Mouse (Mus musculus) kidney, embryonic 16.5 days (tissue): ENCODE results near the gene Eps15. TPM values are rescaled to one million over a fixed set of nuclear protein-coding genes. Genes with fewer than 3 reads are reported as not detected.
A peak's percentile ranks its signal among the peaks of the same experiment; 100 is the strongest.

Experiments used
- ATAC-seq: fragments of 200-750 bp; cut with Nextera tagmentation; 2 replicates; pipeline ENCODE4 v1.8.0; 2017; ENCODE audit warnings: moderate TSS enrichment; ENCODE audit not compliant: low FRiP score, low TSS enrichment
- H3K27ac ChIP-seq: fragments of 300-500 bp; sonication (generic); 2 replicates; pipeline ENCODE4 v1.5.1; 2014; ENCODE audit warnings: low read length
- H3K27me3 ChIP-seq: fragments of 300-500 bp; sonication (generic); 2 replicates; pipeline ENCODE4 v1.6.1; 2014; ENCODE audit warnings: low read length, control low read depth, mixed read lengths; ENCODE audit not compliant: insufficient read depth
- H3K36me3 ChIP-seq: fragments of 300-500 bp; sonication (generic); 2 replicates; pipeline ENCODE4 v1.6.1; 2014; ENCODE audit warnings: low read length, control low read depth, mixed read lengths; ENCODE audit not compliant: insufficient read depth
- H3K4me1 ChIP-seq: fragments of 300-500 bp; sonication (generic); 2 replicates; pipeline ENCODE4 v1.6.1; 2014; ENCODE audit warnings: low read length, control low read depth, mixed read lengths; ENCODE audit not compliant: insufficient read depth
- H3K4me2 ChIP-seq: fragments of 300-500 bp; sonication (generic); replicated peaks from 2 replicates; pipeline ENCODE4 v1.6.1; 2014; ENCODE audit warnings: low read depth, low read length
- H3K4me3 ChIP-seq: fragments of 300-500 bp; sonication (generic); 2 replicates; pipeline ENCODE4 v1.5.1; 2014; ENCODE audit warnings: mild to moderate bottlenecking, low read length
- H3K9ac ChIP-seq: fragments of 300-500 bp; sonication (generic); replicated peaks from 2 replicates; pipeline ENCODE4 v1.6.1; 2014; ENCODE audit warnings: low read length
- H3K9me3 ChIP-seq: fragments of 300-500 bp; sonication (generic); 2 replicates; pipeline ENCODE4 v1.6.1; 2016; ENCODE audit warnings: low read length, control low read depth
- WGBS: fragments of 180-500 bp; shearing (Covaris S2); extraction: QIAGEN DNeasy Blood & Tissue Kit; methylation state at CpG from one replicate; pipeline ENCODE4 v1.1.7; 2014; 5-methylcytosine and 5-hydroxymethylcytosine counted together
- polyA plus RNA-seq: library from polyadenylated mRNA; unstranded; fragments of >200 nt; fragmentation: Nextera tagmentation; extraction: Ambion mirVana; gene quantifications from 2 replicates; pipeline ENCODE4 v1.2.1, GENCODE M21; 2015

Gene Eps15
- 36.3 and 39.1 TPM in 2 replicates for polyA plus RNA-seq

DNA sequence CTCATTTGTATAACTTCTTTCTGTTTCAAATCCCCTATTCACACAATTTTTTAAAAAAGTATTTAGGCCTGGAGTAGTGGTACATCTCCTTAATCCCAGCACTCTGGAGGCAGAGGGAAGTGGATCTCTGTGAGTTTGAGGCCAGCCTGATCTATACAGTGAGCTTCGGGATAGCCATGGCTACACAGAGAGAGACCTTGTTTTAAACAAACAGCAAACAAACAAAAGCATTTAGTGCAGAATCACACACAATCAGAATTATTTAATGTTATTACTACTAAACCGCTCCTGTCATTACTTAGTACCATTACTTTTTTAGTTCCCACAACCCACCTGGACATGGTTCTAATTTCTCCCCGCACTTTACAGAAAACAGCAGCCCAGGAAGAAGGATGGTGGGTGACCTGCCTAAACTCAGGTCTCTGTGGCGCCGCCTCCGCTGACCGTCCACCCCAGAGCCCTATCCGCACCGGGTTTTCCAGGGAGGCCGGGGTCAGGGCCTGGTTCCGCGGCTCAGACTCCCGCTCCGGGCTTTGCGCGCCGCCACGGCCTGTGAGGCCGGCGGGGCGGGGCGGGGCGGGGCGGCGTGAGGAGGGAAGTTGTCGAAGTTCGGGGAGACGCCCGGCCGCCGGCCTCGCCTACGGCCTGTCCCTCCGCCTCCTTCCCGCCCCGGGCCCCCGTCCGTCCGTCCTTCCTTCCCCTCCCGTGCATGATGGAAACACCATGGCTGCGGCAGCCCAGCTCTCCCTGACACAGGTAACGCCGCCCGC is at the start of gene Eps15:
Gene Eps15, plus strand, starts transcription at position 580 of the 770 bp plus-strand sequence.
- peak; percentile 97 for ATAC-seq
- no peaks in the 10 kb centered on the region for H3K36me3 ChIP-seq
- peak within 1 kb of the TSS; percentile 93 for H3K9ac ChIP-seq
- peak within 1 kb of the TSS; percentile 83 for H3K4me2 ChIP-seq
- peaks cover 17% of the 10 kb centered on the region for H3K4me1 ChIP-seq
- no peaks in the 10 kb centered on the region for H3K9me3 ChIP-seq
- no peaks in the 10 kb centered on the region for H3K27me3 ChIP-seq
- H3K4me3 ChIP-seq: peak within 1 kb of the TSS; percentile 93
- 2% methylated on average over 36 of the region's 44 CpGs for WGBS
- H3K27ac ChIP-seq: peak within 1 kb of the TSS; percentile 77

DNA sequence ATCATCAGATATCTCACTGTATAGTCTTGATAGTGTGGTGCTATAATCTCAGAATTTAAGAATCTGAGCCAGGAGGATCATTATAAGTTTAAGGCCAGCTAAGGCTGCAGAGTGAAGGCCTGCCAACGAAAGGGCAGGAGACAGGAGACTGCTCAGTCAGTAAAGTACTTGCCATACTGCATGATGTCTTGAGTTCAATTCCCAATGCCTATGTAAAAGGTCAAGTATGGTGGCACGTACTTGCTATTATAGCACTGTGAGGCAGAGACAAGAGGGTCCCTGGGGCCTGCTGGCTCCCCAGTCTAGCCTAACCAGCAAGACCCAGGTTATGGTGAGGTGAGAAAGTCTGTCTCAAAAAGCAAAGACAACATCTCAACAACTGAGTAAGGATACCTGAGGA is 45.9 kb upstream of the Eps15 start, which contains the start of gene Calr4:
Gene Calr4, plus strand, starts transcription at position 301 of the 400 bp plus-strand sequence.
- WGBS: 79% methylated on average over 2 of the region's 2 CpGs
- Histone ChIP-seq H3K9me3 (no peaks in the 10 kb centered on the region), H3K4me3 (no peak within 1 kb of the TSS), H3K4me1 (0 out of 2 replicates have a peak, but pooled peaks cover 2% of the 10 kb centered on the region), H3K4me2 (no peak within 1 kb of the TSS), H3K27ac (no peak within 1 kb of the TSS), H3K36me3 (no peaks in the 10 kb centered on the region), H3K9ac (no peak within 1 kb of the TSS), H3K27me3 (no peaks in the 10 kb centered on the region)
- ATAC-seq: no peak

DNA sequence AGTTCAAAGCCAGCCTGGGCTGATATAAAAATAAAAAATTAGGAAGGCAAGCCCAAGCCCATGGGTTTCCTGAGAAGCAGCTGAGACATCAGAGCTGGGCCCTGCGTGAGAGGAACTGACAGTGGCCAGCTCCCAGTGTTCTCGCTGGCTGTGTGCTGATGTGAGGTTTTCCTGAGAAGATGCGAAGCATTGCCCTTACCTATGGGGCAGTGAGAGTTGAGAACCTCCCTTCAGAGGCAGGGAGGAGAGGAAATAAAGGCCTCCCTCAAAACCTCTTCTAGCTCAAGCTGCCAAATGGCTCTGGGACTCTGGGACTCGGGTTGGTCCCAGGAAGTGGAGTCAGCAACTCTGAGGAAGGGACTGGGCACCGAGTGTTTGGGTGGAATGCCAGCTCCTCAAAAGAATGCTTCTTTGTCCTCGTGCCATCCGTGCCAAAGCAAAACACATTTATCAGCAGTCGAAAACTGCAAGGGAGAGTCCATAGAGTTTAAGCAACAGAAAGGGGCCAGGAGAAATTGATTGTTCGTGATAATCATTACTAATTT is 45.2 kb upstream of the Eps15 start:
- Histone ChIP-seq H3K27ac (no peak overlapping the region), H3K4me3 (no peak overlapping the region), H3K27me3 (no peaks in the 10 kb centered on the region), H3K4me2 (no peak overlapping the region), H3K4me1 (0 out of 2 replicates have a peak, but pooled peaks cover 2% of the 10 kb centered on the region), H3K36me3 (no peaks in the 10 kb centered on the region), H3K9ac (no peak overlapping the region), H3K9me3 (no peaks in the 10 kb centered on the region)
- ATAC-seq: no peak
- WGBS: 70% methylated on average over 9 of the region's 9 CpGs

DNA sequence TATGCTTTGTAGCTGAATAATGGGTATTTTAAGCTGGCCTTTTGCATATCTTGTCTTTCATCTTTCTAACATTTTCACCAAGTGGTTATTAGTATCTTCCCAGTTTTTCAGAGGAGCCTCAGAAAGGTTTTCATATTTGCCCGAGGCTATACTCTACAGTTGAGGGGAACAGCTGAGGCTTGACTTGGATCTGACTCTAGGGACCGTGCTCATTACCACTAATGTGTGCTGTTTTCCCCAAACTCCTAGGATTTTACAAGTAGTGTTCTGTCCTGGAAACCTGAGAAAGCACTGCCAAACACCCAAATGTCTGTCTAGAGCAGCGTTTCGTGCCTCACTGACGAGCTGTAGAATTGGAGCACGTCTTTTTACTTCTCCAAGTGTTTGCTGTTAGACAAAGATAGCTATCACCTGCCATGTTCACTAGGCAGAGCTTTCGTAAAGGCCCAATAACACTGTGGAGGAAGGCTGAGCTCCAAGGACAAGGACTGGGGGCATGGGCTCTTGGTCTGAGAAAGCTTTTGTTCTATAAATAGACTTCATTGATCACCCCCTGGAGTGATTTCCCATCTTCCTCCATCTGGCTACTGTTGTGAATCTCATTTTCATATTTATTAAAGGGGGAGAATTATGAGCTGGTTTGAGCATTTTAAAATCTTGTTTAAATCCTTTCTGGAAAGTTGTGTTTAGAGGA is 43.7 kb upstream of the Eps15 start:
- Histone ChIP-seq H3K27ac (no peak overlapping the region), H3K4me2 (no peak overlapping the region), H3K36me3 (no peaks in the 10 kb centered on the region), H3K27me3 (no peaks in the 10 kb centered on the region), H3K4me3 (no peak overlapping the region), H3K9me3 (no peaks in the 10 kb centered on the region), H3K4me1 (no peaks in the 10 kb centered on the region), H3K9ac (no peak overlapping the region)
- ATAC-seq: no peak
- 62% methylated on average over 7 of the region's 7 CpGs for WGBS

DNA sequence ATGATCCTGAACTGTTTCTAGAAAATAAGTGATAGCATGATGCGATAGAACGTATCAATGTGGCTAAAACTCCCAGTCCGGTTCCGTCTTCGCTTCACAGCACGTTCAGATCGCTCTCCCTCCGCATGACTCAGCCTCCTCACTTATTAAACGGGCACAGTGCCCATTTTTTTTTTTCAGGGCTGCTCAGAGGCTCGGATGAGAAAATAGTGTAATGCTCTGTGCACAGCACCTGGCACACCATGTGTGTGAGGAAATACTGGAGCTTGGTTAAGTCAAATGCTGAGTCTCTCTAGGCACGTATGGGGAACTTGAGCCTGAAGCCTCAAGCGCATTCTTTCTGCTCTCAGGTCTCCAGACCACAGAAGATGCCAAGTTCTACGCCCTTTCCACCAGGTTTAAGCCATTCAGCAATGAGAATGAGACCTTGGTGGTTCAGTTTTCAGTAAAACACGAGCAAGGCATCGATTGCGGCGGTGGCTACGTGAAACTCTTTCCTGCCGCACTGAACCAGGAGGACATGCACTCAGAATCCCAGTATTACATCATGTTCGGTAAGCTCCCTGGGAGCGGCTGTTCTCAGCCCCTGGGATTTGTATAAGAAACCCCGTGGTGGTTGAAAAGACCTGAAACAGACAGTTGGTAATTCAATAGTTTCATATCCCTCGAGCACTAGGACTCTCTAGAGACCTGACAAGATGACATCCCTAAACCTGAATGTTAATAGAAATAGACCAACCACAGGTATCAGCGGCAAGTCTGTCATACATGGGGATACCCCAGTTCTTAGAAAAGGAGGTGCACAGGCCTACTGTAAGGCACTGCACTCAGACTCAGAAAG is 41.4 kb upstream of the Eps15 start:
- no peak for ATAC-seq
- no peak overlapping the region for H3K27ac ChIP-seq
- H3K36me3 ChIP-seq: no peaks in the 10 kb centered on the region
- H3K4me3 ChIP-seq: no peak overlapping the region
- no peak overlapping the region for H3K9ac ChIP-seq
- H3K4me2 ChIP-seq: no peak overlapping the region
- no peaks in the 10 kb centered on the region for H3K27me3 ChIP-seq
- H3K9me3 ChIP-seq: no peaks in the 10 kb centered on the region
- 77% methylated on average over 24 of the region's 24 CpGs for WGBS
- no peaks in the 10 kb centered on the region for H3K4me1 ChIP-seq

DNA sequence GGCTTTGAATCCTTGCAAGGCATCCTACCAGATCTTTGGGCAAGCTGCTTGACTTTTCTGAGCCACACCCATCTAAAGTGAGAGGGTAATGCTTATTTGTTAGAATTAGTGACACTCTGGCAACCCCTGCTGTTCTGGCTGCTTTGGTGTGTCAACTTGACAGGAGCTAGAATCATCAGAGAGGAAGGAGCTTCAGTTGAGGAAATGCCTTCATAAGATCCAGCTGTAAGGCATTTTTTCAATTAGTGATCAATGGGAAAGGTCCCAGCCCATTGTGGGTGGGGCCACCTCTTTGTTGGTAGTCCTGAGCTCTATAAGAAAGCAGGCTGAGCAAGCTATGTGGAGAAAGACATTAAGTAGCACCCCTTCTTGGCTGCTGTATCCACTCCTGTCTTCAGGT is 38.8 kb upstream of the Eps15 start:
- H3K27ac ChIP-seq: no peak overlapping the region
- ATAC-seq: no peak
- H3K9ac ChIP-seq: no peak overlapping the region
- no peak overlapping the region for H3K4me3 ChIP-seq
- H3K36me3 ChIP-seq: no peaks in the 10 kb centered on the region
- no peaks in the 10 kb centered on the region for H3K27me3 ChIP-seq
- no peaks in the 10 kb centered on the region for H3K9me3 ChIP-seq
- H3K4me2 ChIP-seq: no peak overlapping the region
- H3K4me1 ChIP-seq: no peaks in the 10 kb centered on the region

DNA sequence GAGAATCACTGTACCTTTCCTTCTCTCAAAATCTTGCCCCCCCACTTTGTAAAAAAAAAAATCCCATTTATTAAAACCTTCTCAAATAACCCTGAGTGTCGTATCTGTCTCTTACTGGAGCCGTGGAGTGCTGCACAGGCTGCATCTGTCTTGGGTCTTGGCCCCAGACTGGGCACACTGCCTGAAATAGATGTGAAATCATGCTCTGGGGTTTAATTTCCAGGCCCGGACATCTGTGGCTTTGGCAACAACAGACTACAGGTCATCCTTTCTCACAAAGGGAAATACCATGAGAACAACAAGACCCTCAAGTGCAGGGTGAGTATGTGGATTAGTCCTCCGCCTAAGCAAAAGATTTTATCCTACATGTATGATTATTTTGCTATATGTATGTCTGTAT is 38.1 kb upstream of the Eps15 start:
- H3K27ac ChIP-seq: no peak overlapping the region
- no peaks in the 10 kb centered on the region for H3K27me3 ChIP-seq
- H3K36me3 ChIP-seq: no peaks in the 10 kb centered on the region
- no peak overlapping the region for H3K9ac ChIP-seq
- peak; percentile 54; the same call in 1 of the 2 replicates for ATAC-seq
- H3K4me1 ChIP-seq: no peaks in the 10 kb centered on the region
- WGBS: 58% methylated on average over 4 of the region's 4 CpGs
- no peak overlapping the region for H3K4me3 ChIP-seq
- H3K9me3 ChIP-seq: no peaks in the 10 kb centered on the region
- no peak overlapping the region for H3K4me2 ChIP-seq

DNA sequence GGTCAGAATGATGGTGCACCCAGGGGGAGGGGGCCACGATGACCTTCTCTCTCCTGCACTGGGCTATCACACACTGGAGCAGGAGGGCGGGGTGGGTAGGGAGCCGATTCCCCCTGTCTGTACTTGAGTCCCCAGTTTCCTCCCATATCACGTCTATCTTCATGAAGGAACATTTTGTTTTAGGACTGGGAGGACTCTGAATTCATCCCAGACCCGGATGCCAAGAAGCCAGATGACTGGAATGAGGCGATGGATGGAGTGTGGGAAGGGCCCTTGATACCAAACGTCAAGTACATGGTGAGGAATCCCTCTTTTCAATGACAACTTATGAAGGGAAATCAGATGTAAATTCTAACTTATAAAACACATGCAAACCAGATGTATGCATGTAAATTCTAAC is 35.6 kb upstream of the Eps15 start:
- WGBS: 84% methylated on average over 7 of the region's 7 CpGs
- no peaks in the 10 kb centered on the region for H3K4me1 ChIP-seq
- no peaks in the 10 kb centered on the region for H3K9me3 ChIP-seq
- no peak overlapping the region for H3K4me2 ChIP-seq
- H3K9ac ChIP-seq: no peak overlapping the region
- no peaks in the 10 kb centered on the region for H3K36me3 ChIP-seq
- H3K27me3 ChIP-seq: no peaks in the 10 kb centered on the region
- ATAC-seq: no peak
- no peak overlapping the region for H3K4me3 ChIP-seq
- H3K27ac ChIP-seq: no peak overlapping the region

DNA sequence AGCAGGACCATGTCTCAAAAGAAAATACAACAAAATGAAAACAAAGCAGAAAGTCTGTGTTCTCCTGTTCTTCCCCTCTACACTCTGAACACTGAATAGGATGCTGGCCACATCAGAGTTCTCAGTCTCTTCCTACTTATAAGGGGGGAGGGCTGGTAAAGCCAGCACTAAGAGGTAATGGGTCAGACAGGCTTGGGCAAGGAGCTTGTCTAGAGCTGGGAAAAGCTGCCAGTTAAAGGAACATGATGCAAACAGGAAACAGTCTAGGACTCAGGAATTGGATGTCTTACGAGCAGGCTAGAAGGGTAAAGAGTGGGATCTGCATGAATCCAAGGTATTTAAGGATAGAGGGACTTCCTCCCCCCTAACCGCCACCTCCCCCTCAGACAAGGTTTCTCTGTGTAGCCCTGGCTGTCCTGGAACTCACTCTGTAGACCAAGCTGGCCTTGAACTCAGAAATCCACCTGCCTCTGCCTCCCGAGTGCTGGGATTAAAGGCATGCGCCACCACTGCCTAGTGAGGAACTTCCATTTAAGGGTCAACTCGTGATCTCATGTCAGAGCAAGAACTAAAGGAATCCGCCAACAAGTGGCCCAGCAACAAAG is 35.0 kb upstream of the Eps15 start:
- no peak overlapping the region for H3K4me2 ChIP-seq
- ATAC-seq: no peak
- no peaks in the 10 kb centered on the region for H3K9me3 ChIP-seq
- WGBS: 85% methylated on average over 6 of the region's 6 CpGs
- H3K27ac ChIP-seq: no peak overlapping the region
- H3K4me3 ChIP-seq: no peak overlapping the region
- H3K4me1 ChIP-seq: no peaks in the 10 kb centered on the region
- H3K9ac ChIP-seq: no peak overlapping the region
- no peaks in the 10 kb centered on the region for H3K27me3 ChIP-seq
- H3K36me3 ChIP-seq: no peaks in the 10 kb centered on the region
